Mouse (Mus musculus) retina, postnatal 1 day (tissue): ENCODE results near the gene Ncoa6.

Source experiments
- DNase-seq: peaks from one replicate; pipeline ENCODE4 v3.0.0-alpha.2; 2012

Ncoa6 gene

DNA sequence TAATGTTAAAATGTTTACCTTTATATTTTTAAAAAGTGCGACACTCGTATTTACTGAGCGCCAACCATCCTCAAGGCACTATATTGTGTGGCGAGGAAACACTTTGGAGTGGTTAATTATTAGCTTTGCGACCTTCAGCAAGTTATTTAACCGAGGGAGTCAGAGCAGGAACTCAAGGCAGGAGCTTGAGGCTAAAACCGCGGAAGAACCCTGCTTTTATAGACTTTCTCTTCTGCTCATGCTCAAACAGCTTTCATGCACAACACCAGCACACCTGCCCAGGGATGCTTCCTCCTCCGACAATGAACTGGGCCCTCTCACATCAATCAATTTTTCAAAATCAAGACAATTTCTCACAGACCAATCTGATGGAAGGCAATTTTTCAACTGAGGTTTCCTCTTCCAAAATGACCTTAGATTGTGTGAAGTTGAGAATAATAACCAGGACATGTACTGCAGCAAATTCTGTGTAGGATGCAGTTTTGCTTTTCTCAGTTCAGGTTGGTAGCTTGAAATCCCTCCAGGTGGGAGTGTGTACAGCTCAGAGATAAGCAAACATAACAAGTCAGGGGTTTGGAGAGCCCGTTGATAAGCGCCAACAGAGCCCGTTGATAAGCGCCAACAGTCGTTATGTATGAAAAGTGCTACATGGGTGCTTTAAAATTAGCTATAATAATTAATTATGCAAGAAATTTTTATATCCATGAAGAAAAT lies 115.9 kb downstream of the Ncoa6 start:
- no peak for DNase-seq

DNA sequence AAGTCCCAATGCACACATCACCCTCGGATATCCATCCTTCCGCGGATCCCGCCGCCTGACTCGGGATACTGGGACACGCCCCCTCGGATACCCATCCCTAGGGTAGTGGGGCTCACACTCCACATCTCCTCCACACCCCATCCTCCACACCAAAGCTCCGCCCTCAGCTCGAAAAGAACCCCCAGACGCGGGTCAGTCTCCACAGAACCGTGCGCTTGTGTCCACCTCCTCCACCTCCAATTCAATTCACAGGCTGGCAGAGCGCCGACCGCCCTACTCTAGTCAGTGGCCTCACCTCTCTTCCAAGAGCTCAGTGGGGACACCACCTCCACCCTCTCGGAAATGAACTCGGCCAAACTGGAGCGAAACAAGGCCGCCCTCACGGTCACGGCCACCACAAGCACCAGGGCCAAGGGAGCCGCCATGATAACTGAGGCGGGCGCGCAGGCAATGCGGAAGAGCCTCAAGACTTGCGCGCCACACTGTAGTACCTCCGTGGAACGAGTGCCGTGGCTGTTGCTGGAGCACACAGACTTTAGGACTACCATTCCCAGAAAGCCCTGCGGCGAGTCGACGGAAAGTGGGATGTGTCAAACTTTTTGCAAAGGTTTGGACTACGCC lies 116.6 kb downstream of the Ncoa6 start, which contains the start of gene Pigu:
TSS of gene Pigu (minus strand) at position 460 of the 621 bp plus-strand sequence.
- DNase-seq: peak; percentile 99

DNA sequence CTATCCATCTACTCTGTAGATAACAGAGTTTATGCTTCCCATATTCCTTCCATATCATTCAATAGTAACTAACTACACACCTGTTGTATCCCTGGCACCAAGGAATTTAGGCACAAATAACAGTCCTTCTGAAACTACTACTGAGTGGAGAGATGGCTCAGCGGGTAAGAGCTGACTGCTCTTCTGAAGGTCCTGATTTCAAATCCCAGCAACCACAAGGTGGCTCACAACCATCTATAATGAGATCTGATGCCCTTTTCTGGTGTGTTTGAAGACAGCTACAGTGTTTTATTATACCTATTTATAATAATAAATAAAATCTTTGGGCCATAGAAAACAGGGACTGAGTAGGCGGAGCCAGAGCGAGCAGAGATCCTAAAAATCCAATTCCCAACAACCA lies 119.3 kb downstream of the Ncoa6 start:
- no peak for DNase-seq

DNA sequence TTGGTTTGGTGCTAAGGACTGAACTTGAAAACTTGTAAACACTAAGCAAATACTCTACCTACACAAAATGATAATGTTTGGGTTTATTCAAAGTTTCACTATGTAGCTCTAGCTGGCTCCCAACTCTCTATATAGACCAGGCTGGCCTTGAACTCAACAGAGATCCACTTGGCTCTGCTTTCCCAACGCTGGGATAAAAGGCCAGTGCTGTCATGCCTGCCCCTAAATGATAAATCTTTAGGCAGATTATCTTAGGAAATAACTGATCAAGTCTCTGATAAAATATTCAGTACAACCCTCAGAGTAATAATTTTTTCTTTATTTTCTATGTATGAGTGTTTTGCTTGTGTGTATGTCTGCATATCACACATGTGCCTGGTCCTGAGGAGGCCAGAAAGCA lies 127.0 kb downstream of the Ncoa6 start:
- DNase-seq: no peak
